Mouse (Mus musculus) testis, adult 2 months (tissue): Measurements from ENCODE around the gene Ccdc146. TPM values are rescaled to one million over a fixed set of nuclear protein-coding genes. Genes with fewer than 3 reads are reported as not detected.

Source experiments
- H3K27ac ChIP-seq: fragments of 200-500 bp; 2 replicates; pipeline ENCODE4 v1.5.1; 2012; ENCODE audit warnings: low read depth, low read length; ENCODE audit not compliant: control insufficient read depth, insufficient read depth
- H3K27me3 ChIP-seq: fragments of 200-500 bp; 2 replicates; pipeline ENCODE4 v1.6.1; 2012; ENCODE audit warnings: mild to moderate bottlenecking, low read length, moderate library complexity; ENCODE audit not compliant: control insufficient read depth, insufficient read depth
- H3K36me3 ChIP-seq: fragments of 200-500 bp; 2 replicates; pipeline ENCODE4 v1.6.1; 2012; ENCODE audit warnings: mild to moderate bottlenecking, low read length; ENCODE audit not compliant: control insufficient read depth, insufficient read depth
- H3K4me1 ChIP-seq: fragments of 200-500 bp; 2 replicates; pipeline ENCODE4 v1.6.1; 2012; ENCODE audit warnings: low read length; ENCODE audit not compliant: control insufficient read depth, insufficient read depth
- H3K4me3 ChIP-seq: fragments of 200-500 bp; 2 replicates; pipeline ENCODE4 v1.5.1; 2012; ENCODE audit warnings: low read depth, mild to moderate bottlenecking, low read length, moderate library complexity, mixed read lengths; ENCODE audit not compliant: control insufficient read depth
- CTCF ChIP-seq: fragments of 200-500 bp; IDR thresholded peaks from 2 replicates; pipeline ENCODE4 v1.5.1; 2012; ENCODE audit warnings: low read depth, mild to moderate bottlenecking, inconsistent platforms, low read length, moderate library complexity; ENCODE audit not compliant: control insufficient read depth, insufficient read depth, insufficient replicate concordance
- POLR2A ChIP-seq: fragments of 200-500 bp; IDR thresholded peaks from 2 replicates; pipeline ENCODE4 v1.6.1; 2012; ENCODE audit warnings: low read depth, mild to moderate bottlenecking, inconsistent platforms, low read length, moderate library complexity; ENCODE audit not compliant: control insufficient read depth
- polyA plus RNA-seq: library from polyadenylated mRNA; depleted of rRNA; stranded (reverse); fragments of >200 nt; gene quantifications from 2 replicates; pipeline ENCODE4 v1.2.3, GENCODE M21; 2012

Gene Ccdc146
- polyA plus RNA-seq, 1 experiment = 19.0 TPM

- no peak overlapping the region for H3K27ac ChIP-seq
- no peaks in the 10 kb centered on the region for H3K36me3 ChIP-seq
- no peak for TF ChIP-seq CTCF
- no peak for TF ChIP-seq POLR2A
Measured at GRCm38 (mm10) chr5:21263202-21264055, 161.0 kb downstream of the Ccdc146 start.

GRCm38 (mm10) chr5:21261202-21261844 is 163.2 kb downstream of the Ccdc146 start:
- Histone ChIP-seq H3K4me3 (no peak overlapping the region), H3K27ac (no peak overlapping the region), H3K27me3 (no peaks in the 10 kb centered on the region), H3K36me3 (no peaks in the 10 kb centered on the region), H3K4me1 (no peaks in the 10 kb centered on the region)
- no peak for TF ChIP-seq POLR2A
- TF ChIP-seq CTCF = no peak

More at GRCm38 (mm10) chr5:21263202-21264055, 161.0 kb downstream of the Ccdc146 start:
- Histone ChIP-seq H3K4me1 (no peaks in the 10 kb centered on the region), H3K27me3 (no peaks in the 10 kb centered on the region), H3K4me3 (no peak overlapping the region)

- TF ChIP-seq POLR2A (no peak), CTCF (no peak)
- Histone ChIP-seq H3K27ac (no peak overlapping the region), H3K27me3 (no peaks in the 10 kb centered on the region), H3K4me1 (no peaks in the 10 kb centered on the region), H3K36me3 (no peaks in the 10 kb centered on the region), H3K4me3 (no peak overlapping the region)
Measured at GRCm38 (mm10) chr5:21260746-21261145, 163.7 kb downstream of the Ccdc146 start.

GRCm38 (mm10) chr5:21257806-21258205 is 166.7 kb downstream of the Ccdc146 start:
- no peak for TF ChIP-seq POLR2A
- TF ChIP-seq CTCF = no peak
- Histone ChIP-seq H3K4me1 (no peaks in the 10 kb centered on the region), H3K36me3 (no peaks in the 10 kb centered on the region), H3K27ac (no peak overlapping the region), H3K4me3 (no peak overlapping the region), H3K27me3 (no peaks in the 10 kb centered on the region)

- H3K27ac ChIP-seq = no peak overlapping the region
- no peaks in the 10 kb centered on the region for H3K27me3 ChIP-seq
- TF ChIP-seq POLR2A = no peak
- TF ChIP-seq CTCF = no peak
- H3K36me3 ChIP-seq = no peaks in the 10 kb centered on the region
- H3K4me3 ChIP-seq = no peak overlapping the region
- H3K4me1 ChIP-seq = no peaks in the 10 kb centered on the region
Measured at GRCm38 (mm10) chr5:21257126-21257525, 167.4 kb downstream of the Ccdc146 start.

- no peaks in the 10 kb centered on the region for H3K27me3 ChIP-seq
- no peak overlapping the region for H3K4me3 ChIP-seq
- no peak for TF ChIP-seq POLR2A
- TF ChIP-seq CTCF = no peak
- no peaks in the 10 kb centered on the region for H3K4me1 ChIP-seq
- no peaks in the 10 kb centered on the region for H3K36me3 ChIP-seq
- H3K27ac ChIP-seq = no peak overlapping the region
Measured at GRCm38 (mm10) chr5:21255551-21256132, 168.8 kb downstream of the Ccdc146 start.
